Mouse (Mus musculus) MEL (cell line): ENCODE measurements around the gene Sobp.

Experiments used
- CTCF ChIP-seq, 3 experiments: IDR thresholded peaks in 2 of 3; conservative IDR thresholded peaks in 1 of 3; 2 replicates each; pipeline ENCODE4 v1.5.1; 2011 to 2012; ENCODE audit warnings: low read length in 3 of 3, low read depth in 2 of 3, mild to moderate bottlenecking in 2 of 3, improper control_type of control experiment in 1 of 3, inconsistent platforms in 1 of 3, mixed read lengths in 1 of 3, moderate library complexity in 1 of 3; ENCODE audit not compliant: control insufficient read depth in 1 of 3, insufficient read depth in 1 of 3, poor library complexity in 1 of 3, severe bottlenecking in 1 of 3
- EP300 ChIP-seq, 2 experiments: IDR thresholded peaks; 2 replicates each; pipeline ENCODE4 v1.6.1; 2011; ENCODE audit warnings: improper control_type of control experiment in 2 of 2, low read length in 2 of 2, low read depth in 1 of 2, mild to moderate bottlenecking in 1 of 2
- GATA1 ChIP-seq: IDR thresholded peaks from 2 replicates; pipeline ENCODE4 v1.6.1; 2011; ENCODE audit warnings: low read depth, low read length, improper control_type of control experiment
- MAFK ChIP-seq: IDR thresholded peaks from 2 replicates; pipeline ENCODE4 v1.6.1; 2011; ENCODE audit warnings: low read depth, mild to moderate bottlenecking, low read length, improper control_type of control experiment, borderline replicate concordance
- MAX ChIP-seq: IDR thresholded peaks from 2 replicates; pipeline ENCODE4 v1.6.1; 2011; ENCODE audit warnings: low read length, improper control_type of control experiment
- MYC ChIP-seq: IDR thresholded peaks from 2 replicates; pipeline ENCODE4 v1.6.1; 2011; ENCODE audit warnings: low read depth, mild to moderate bottlenecking, low read length, improper control_type of control experiment, moderate library complexity
- NELFE ChIP-seq: IDR thresholded peaks from 2 replicates; pipeline ENCODE4 v1.6.1; 2011; ENCODE audit warnings: low read depth, low read length, improper control_type of control experiment
- POLR2A ChIP-seq, 2 experiments: IDR thresholded peaks; 2 replicates each; pipeline ENCODE4 v1.6.1; 2011 to 2012; ENCODE audit warnings: low read length in 2 of 2, mild to moderate bottlenecking in 2 of 2, control low read depth in 1 of 2, improper control_type of control experiment in 1 of 2, low read depth in 1 of 2, moderate library complexity in 1 of 2; ENCODE audit not compliant: control insufficient read depth in 1 of 2, insufficient read depth in 1 of 2, poor library complexity in 1 of 2
- SMC3 ChIP-seq: IDR thresholded peaks from 2 replicates; pipeline ENCODE4 v1.6.1; 2011; ENCODE audit warnings: low read depth, low read length, improper control_type of control experiment
- USF1 ChIP-seq: IDR thresholded peaks from 2 replicates; pipeline ENCODE4 v1.6.1; 2014; ENCODE audit warnings: low read depth, mild to moderate bottlenecking, inconsistent platforms, low read length, improper control_type of control experiment, moderate library complexity
- USF2 ChIP-seq, 2 experiments: IDR thresholded peaks; 2 replicates each; pipeline ENCODE4 v1.6.1; 2011 to 2012; ENCODE audit warnings: improper control_type of control experiment in 2 of 2, low read length in 2 of 2, borderline replicate concordance in 1 of 2, inconsistent platforms in 1 of 2, low read depth in 1 of 2, mild to moderate bottlenecking in 1 of 2; ENCODE audit not compliant: insufficient read depth in 1 of 2

GRCm38 (mm10) chr10:43106616-43107015 lies 67.7 kb downstream of the Sobp start:
- TF ChIP-seq EP300 (IDR thresholded peaks at IDR 0.05; ENCODE audit: low read depth in 1 of 2, low read length in 2 of 2) = no peak
- TF ChIP-seq GATA1 = no peak
- no peak for TF ChIP-seq CTCF (IDR thresholded peaks at IDR 0.05 in 2 of 3, conservative IDR thresholded peaks at IDR 0.05 in 1 of 3; ENCODE audit: control insufficient read depth in 1 of 3, insufficient read depth in 1 of 3, low read depth in 2 of 3, low read length in 3 of 3, poor library complexity in 1 of 3, severe bottlenecking in 1 of 3)
- no peak for TF ChIP-seq USF1
- TF ChIP-seq MAX = no peak
- no peak for TF ChIP-seq SMC3
- no peak for TF ChIP-seq POLR2A (IDR thresholded peaks at IDR 0.05; ENCODE audit: control insufficient read depth in 1 of 2, insufficient read depth in 1 of 2, low read depth in 1 of 2, low read length in 2 of 2, poor library complexity in 1 of 2)
- no peak for TF ChIP-seq MAFK
- TF ChIP-seq MYC = no peak
- TF ChIP-seq NELFE = no peak
- no peak for TF ChIP-seq USF2 (IDR thresholded peaks at IDR 0.05; ENCODE audit: borderline replicate concordance in 1 of 2, insufficient read depth in 1 of 2, low read depth in 1 of 2, low read length in 2 of 2)
